Mouse (Mus musculus) megakaryocyte, embryonic 14.5 days (primary cell): ENCODE data around the gene Rhobtb3. TPM values are rescaled to one million over a fixed set of nuclear protein-coding genes. Genes with fewer than 3 reads are reported as not detected.
A peak's percentile ranks its signal among the peaks of the same experiment; 100 is the strongest.

Source experiments
- H3K27me3 ChIP-seq: replicated peaks from 2 replicates; pipeline ENCODE3; 2012; ENCODE audit warnings: inconsistent platforms
- H3K36me3 ChIP-seq: replicated peaks from 2 replicates; pipeline ENCODE3; 2012; ENCODE audit warnings: low read length, inconsistent platforms, mixed read lengths
- H3K4me1 ChIP-seq: 2 replicates; pipeline ENCODE4 v1.6.1; 2012; ENCODE audit warnings: inconsistent platforms
- H3K4me3 ChIP-seq: replicated peaks from 2 replicates; pipeline ENCODE3; 2012; ENCODE audit warnings: moderate library complexity, mild to moderate bottlenecking, inconsistent platforms
- H3K9me3 ChIP-seq: 2 replicates; pipeline ENCODE4 v1.6.1; 2012; ENCODE audit warnings: inconsistent platforms
- FLI1 ChIP-seq: IDR thresholded peaks from 2 replicates; pipeline ENCODE4 v1.6.1; 2012; ENCODE audit warnings: low read length, inconsistent platforms, mixed read lengths
- GATA1 ChIP-seq: IDR thresholded peaks from 3 replicates; pipeline ENCODE4 v1.6.1; 2012; ENCODE audit warnings: mixed read lengths, low read length, inconsistent platforms, borderline replicate concordance
- polyA plus RNA-seq: library from polyadenylated mRNA; stranded (reverse); fragments of >175 nt; gene quantifications from 2 replicates; pipeline ENCODE4 v1.2.3, GENCODE M21; 2012; ENCODE audit warnings: low replicate concordance; ENCODE audit not compliant: insufficient read depth

Gene Rhobtb3
- polyA plus RNA-seq, 1 experiment = 0.74 TPM

DNA sequence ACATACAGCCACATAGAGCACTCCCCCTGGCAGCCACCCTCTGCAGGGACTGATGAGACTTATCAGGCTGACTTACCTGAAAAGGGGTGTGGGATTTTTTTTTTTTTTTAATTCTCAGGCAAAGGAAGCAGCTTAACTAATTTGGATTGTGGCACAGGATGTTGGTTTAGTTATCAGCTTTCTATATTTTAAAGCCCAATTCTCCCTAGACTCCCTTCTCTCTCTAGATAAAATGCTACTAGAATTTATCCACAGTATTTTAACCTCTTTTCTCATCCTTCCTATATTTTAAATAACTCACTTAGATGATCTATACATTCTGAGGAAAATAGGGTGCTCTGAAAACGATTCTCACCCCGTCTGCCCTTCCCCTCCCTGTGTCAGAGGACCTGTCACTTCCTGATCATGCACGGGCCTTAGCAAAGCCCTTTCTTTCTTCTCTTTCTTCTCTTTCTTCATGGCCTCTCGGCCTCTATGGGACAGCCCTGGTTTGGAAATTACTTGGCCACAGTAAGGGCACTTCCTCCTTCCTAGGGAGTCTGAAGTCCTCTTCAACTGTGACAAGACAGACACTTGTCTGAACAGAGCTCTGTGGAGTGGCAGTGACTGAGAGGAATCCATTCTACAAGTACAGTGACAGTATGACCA, 98.1 kb downstream of the Rhobtb3 start:
- Histone ChIP-seq H3K4me3 (peak overlapping the region; percentile 82), H3K4me1 (peaks cover 63% of the 10 kb centered on the region), H3K27me3 (no peaks in the 10 kb centered on the region), H3K9me3 (no peaks in the 10 kb centered on the region), H3K36me3 (peaks cover 41% of the 10 kb centered on the region)
- no peak for TF ChIP-seq FLI1
- TF ChIP-seq GATA1 = no peak

- Histone ChIP-seq H3K27me3 (no peaks in the 10 kb centered on the region), H3K4me1 (peaks cover 69% of the 10 kb centered on the region)
- no peak for TF ChIP-seq GATA1
- no peak for TF ChIP-seq FLI1
Observed at GRCm38 (mm10) chr13:75844833-75845518, 98.7 kb downstream of the Rhobtb3 start.

DNA sequence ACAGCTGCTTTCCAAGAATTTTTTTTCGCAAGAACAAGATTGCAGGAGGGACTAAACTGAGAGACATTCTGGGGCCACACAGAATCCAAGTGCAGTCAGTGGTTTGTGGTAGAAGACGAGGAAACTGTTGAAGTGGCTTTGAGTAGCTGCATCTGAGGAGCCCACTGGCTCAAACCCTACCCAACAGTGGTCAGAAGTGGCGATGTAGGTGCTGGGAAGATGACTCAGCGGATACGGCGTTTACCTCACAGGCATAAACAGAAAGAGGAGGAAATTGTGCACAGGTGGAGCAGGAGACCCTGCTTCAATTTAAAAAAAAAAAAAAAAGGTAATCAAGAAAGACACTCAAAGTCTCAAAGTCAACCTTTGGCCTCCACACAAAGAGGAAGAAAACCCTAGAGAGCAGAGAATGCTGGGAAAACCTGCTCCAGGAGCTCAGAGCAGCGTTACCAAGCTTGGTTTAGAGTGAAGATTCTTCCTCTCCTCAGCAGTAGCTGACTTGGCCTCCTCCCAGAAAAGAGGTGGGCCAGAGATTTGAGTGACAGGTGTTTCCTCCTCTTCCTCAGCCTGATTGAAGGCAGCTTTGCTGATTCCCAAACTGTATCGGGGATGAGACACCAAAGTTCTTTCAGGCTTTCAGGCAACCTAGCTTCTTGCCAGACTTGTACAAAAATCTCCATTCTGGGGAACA, 99.6 kb downstream of the Rhobtb3 start:
- no peaks in the 10 kb centered on the region for H3K27me3 ChIP-seq
- no peaks in the 10 kb centered on the region for H3K9me3 ChIP-seq
- no peak for TF ChIP-seq GATA1
- peak overlapping the region; percentile 74 for H3K4me3 ChIP-seq
- peaks cover 35% of the 10 kb centered on the region for H3K36me3 ChIP-seq
- peaks cover 77% of the 10 kb centered on the region for H3K4me1 ChIP-seq

More at GRCm38 (mm10) chr13:75844833-75845518, 98.7 kb downstream of the Rhobtb3 start:
- peaks cover 40% of the 10 kb centered on the region for H3K36me3 ChIP-seq
- H3K9me3 ChIP-seq = no peaks in the 10 kb centered on the region
- H3K4me3 ChIP-seq = no peak overlapping the region

- H3K4me1 ChIP-seq = peaks cover 84% of the 10 kb centered on the region
Observed at GRCm38 (mm10) chr13:75843331-75843730, 100.4 kb downstream of the Rhobtb3 start.

DNA sequence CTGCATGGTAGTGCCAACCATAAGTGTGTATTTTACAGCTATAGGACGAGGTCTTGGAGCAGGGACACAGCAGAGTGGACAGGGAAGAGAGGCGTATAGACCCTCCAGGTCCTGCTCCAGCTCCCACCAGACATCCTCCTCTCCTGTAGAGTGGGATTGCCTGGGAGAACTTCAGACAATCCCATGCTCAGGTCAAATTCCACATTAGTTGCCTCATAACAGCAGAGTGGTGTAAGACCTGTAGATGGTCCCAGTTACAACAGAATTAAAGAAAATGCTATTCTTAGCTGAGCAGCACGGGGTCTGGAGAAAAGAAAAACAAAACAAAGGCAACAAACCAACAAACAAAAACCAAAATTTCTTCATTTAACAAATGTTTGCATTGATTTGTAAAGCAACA, 101.8 kb downstream of the Rhobtb3 start:
- Histone ChIP-seq H3K4me3 (peak overlapping the region; percentile 38), H3K36me3 (peaks cover 14% of the 10 kb centered on the region), H3K9me3 (no peaks in the 10 kb centered on the region), H3K27me3 (no peaks in the 10 kb centered on the region), H3K4me1 (peaks cover 79% of the 10 kb centered on the region)
- TF ChIP-seq FLI1 = no peak
- TF ChIP-seq GATA1 = no peak

More at GRCm38 (mm10) chr13:75843331-75843730, 100.4 kb downstream of the Rhobtb3 start:
- H3K9me3 ChIP-seq = no peaks in the 10 kb centered on the region
- peaks cover 27% of the 10 kb centered on the region for H3K36me3 ChIP-seq
- peak overlapping the region; percentile 33 for H3K4me3 ChIP-seq
- TF ChIP-seq FLI1 (no peak), GATA1 (no peak)
- H3K27me3 ChIP-seq = no peaks in the 10 kb centered on the region

DNA sequence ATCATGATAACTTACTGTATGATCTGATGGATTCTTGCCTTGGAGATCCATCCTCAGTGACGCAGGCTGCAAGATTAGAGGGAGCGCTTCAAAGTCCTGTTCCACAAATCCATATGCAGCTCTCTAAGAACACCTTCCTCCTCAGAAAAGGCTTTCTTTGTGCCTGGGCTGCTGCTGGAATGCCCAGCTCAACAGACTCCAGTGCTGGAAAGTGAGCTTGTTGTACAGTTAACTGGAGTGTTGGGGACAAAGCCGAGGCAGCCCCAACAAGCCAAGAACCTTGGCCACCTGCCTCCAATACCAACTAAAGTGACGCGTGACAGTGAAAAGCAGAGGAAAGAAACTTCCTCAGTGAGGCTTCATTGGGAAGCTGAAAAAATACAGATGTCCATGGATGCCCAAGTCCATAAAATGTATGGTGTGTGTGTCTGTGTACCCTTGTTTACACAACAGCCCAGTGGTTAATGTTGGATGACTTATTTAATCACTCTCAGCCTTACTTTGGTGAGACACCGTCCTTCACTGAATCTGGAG, 102.9 kb downstream of the Rhobtb3 start:
- Histone ChIP-seq H3K4me1 (peaks cover 73% of the 10 kb centered on the region), H3K9me3 (no peaks in the 10 kb centered on the region), H3K4me3 (peak overlapping the region; percentile 94)

GRCm38 (mm10) chr13:75839719-75840481, 103.8 kb downstream of the Rhobtb3 start, which contains the start of gene Glrx:
Glrx (plus strand) TSS chr13:75839868.
- Histone ChIP-seq H3K4me3 (peak within 1 kb of the TSS; percentile 94), H3K4me1 (peaks cover 64% of the 10 kb centered on the region), H3K27me3 (no peaks in the 10 kb centered on the region), H3K36me3 (peaks cover 6% of the 10 kb centered on the region), H3K9me3 (no peaks in the 10 kb centered on the region)
- TF ChIP-seq GATA1 (no peak), FLI1 (no peak)

More for the DNA sequence above, 102.9 kb downstream of the Rhobtb3 start:
- H3K36me3 ChIP-seq = peaks cover 6% of the 10 kb centered on the region
- TF ChIP-seq FLI1 (no peak), GATA1 (no peak)
- no peaks in the 10 kb centered on the region for H3K27me3 ChIP-seq

DNA sequence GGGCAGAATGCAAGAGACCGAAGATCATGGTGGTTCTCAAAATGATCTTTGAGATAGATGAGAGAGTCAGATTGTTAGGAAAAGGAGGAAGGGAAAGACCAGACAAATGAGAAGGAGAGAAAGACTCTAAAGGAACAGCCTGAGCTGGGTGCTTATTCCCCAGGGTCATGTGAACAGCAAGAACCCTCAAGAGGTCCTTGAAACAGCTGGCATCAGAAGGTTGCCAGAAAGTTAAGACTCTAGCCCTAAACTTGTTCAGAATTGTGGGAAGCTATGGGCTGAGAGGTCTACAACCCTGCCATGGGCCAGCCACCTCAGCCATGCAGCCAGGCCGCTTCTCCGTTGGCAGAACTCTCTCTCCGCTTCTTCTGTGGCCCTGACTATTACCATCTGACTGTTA, 105.2 kb downstream of the Rhobtb3 start:
- H3K36me3 ChIP-seq = peaks cover 3% of the 10 kb centered on the region
- TF ChIP-seq FLI1 (no peak), GATA1 (no peak)
- no peaks in the 10 kb centered on the region for H3K9me3 ChIP-seq
- no peaks in the 10 kb centered on the region for H3K27me3 ChIP-seq
- no peak overlapping the region for H3K4me3 ChIP-seq
- H3K4me1 ChIP-seq = peaks cover 50% of the 10 kb centered on the region

DNA sequence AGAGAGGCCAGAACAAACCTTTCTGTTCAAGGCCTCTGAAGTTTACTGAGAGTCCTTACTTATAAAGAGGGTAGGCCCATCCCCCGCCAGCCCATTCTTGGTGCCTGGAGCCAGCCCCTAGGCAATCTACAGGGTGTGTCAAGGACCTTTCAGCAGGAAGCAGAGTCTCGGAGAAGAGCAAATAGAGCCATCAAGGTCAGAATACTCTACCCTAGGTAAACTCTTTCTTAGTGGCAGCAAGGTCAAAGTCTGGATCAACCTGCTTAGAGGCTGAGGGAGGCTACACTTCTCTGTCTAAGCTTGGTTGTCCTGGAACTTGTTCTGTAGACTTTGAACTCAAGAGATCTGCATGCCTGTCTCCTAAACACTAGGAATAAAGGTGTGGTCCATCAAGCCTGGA, 108.3 kb downstream of the Rhobtb3 start:
- no peaks in the 10 kb centered on the region for H3K9me3 ChIP-seq
- no peak overlapping the region for H3K4me3 ChIP-seq
- no peaks in the 10 kb centered on the region for H3K27me3 ChIP-seq
- no peak for TF ChIP-seq GATA1
- no peak for TF ChIP-seq FLI1
- peaks cover 20% of the 10 kb centered on the region for H3K4me1 ChIP-seq
- no peaks in the 10 kb centered on the region for H3K36me3 ChIP-seq
